Mouse (Mus musculus) E14TG2a.4 (cell line): ENCODE measurements around the gene Ptrh1.

Source experiments
- CTCF ChIP-seq: conservative IDR thresholded peaks from 2 replicates; pipeline ENCODE4 v1.5.1; 2014; ENCODE audit warnings: low read length
- NANOG ChIP-seq: IDR thresholded peaks from 2 replicates; pipeline ENCODE4 v1.6.1; 2014; ENCODE audit warnings: borderline replicate concordance, low read length, mixed read lengths
- POU5F1 ChIP-seq: IDR thresholded peaks from 2 replicates; pipeline ENCODE4 v1.6.1; 2014; ENCODE audit warnings: low read length, borderline replicate concordance

GRCm38 (mm10) chr2:32727435-32727834 lies 48.2 kb upstream of the Ptrh1 start:
- TF ChIP-seq CTCF (no peak), POU5F1 (no peak), NANOG (no peak)
